Mouse (Mus musculus) heart, embryonic 15.5 days (tissue): Measurements from ENCODE around the gene Dact3. TPM values are rescaled to one million over a fixed set of nuclear protein-coding genes. Genes with fewer than 3 reads are reported as not detected.
A peak's percentile ranks its signal among the peaks of the same experiment; 100 is the strongest.

Experiments
- ATAC-seq: fragments of 200-750 bp; cut with Nextera tagmentation; replicated peaks from 2 replicates; pipeline ENCODE4 v1.8.0; 2017; ENCODE audit warnings: low read depth, moderate TSS enrichment; ENCODE audit not compliant: insufficient number of reproducible peaks, insufficient read depth, low FRiP score
- H3K27ac ChIP-seq: fragments of 300-500 bp; sonication (generic); 2 replicates; pipeline ENCODE4 v1.5.1; 2015; ENCODE audit warnings: mild to moderate bottlenecking, inconsistent platforms
- H3K27me3 ChIP-seq: fragments of 300-500 bp; sonication (generic); 2 replicates; pipeline ENCODE4 v1.6.1; 2015; ENCODE audit warnings: inconsistent platforms
- H3K36me3 ChIP-seq: fragments of 300-500 bp; sonication (generic); 2 replicates; pipeline ENCODE4 v1.6.1; 2015; ENCODE audit warnings: mild to moderate bottlenecking, inconsistent platforms
- H3K4me1 ChIP-seq: fragments of 300-500 bp; sonication (generic); replicated peaks from 2 replicates; pipeline ENCODE4 v1.6.1; 2015; ENCODE audit warnings: inconsistent platforms
- H3K4me2 ChIP-seq: fragments of 300-500 bp; sonication (generic); 2 replicates; pipeline ENCODE4 v1.6.1; 2015; ENCODE audit warnings: inconsistent platforms, mild to moderate bottlenecking, moderate library complexity
- H3K4me3 ChIP-seq: fragments of 300-500 bp; sonication (generic); 2 replicates; pipeline ENCODE4 v1.5.1; 2015; ENCODE audit warnings: mild to moderate bottlenecking, inconsistent platforms
- H3K9ac ChIP-seq: fragments of 300-500 bp; sonication (generic); 2 replicates; pipeline ENCODE4 v1.6.1; 2015; ENCODE audit warnings: mild to moderate bottlenecking, inconsistent platforms
- H3K9me3 ChIP-seq: fragments of 300-500 bp; sonication (generic); replicated peaks from 2 replicates; pipeline ENCODE4 v1.6.1; 2016; ENCODE audit warnings: inconsistent platforms
- WGBS: fragments of 180-500 bp; shearing (Covaris S2); methylation state at CpG from one replicate; pipeline ENCODE4 v1.1.7; 2015; ENCODE audit warnings: mixed read lengths; 5-methylcytosine and 5-hydroxymethylcytosine counted together
- polyA plus RNA-seq: library from polyadenylated mRNA; unstranded; fragments of >200 nt; fragmentation: Nextera tagmentation; extraction: Ambion mirVana; gene quantifications from 2 replicates; pipeline ENCODE4 v1.2.1, GENCODE M21; 2015

The Dact3 gene
- 5.8 and 7.0 TPM in 2 replicates for polyA plus RNA-seq

- Histone ChIP-seq H3K9ac (peak within 1 kb of the TSS; percentile 79), H3K36me3 (peaks cover 4% of the 10 kb centered on the region; the same call in 1 of the 2 replicates)
- WGBS, result no CpG with 5 or more reads among the region's 1 CpGs
These were observed at the start of gene Dact3 for GRCm38 (mm10) chr7:16875310-16875325. Gene Dact3 (plus strand): TSS chr7:16875317.

GRCm38 (mm10) chr7:16825785-16826184, 49.3 kb upstream of the Dact3 start:
- ATAC-seq, result no peak
- Histone ChIP-seq H3K27ac (no peak overlapping the region), H3K4me2 (no peak overlapping the region), H3K4me3 (no peak overlapping the region), H3K9ac (no peak overlapping the region), H3K27me3 (no peaks in the 10 kb centered on the region), H3K36me3 (peaks cover 47% of the 10 kb centered on the region), H3K4me1 (peaks cover 53% of the 10 kb centered on the region), H3K9me3 (no peaks in the 10 kb centered on the region)
- 79% methylated on average over 10 of the region's 10 CpGs for WGBS

More at GRCm38 (mm10) chr7:16875310-16875325, at the start of gene Dact3:
- H3K27ac ChIP-seq, result peak within 1 kb of the TSS; percentile 84
- no peaks in the 10 kb centered on the region for H3K27me3 ChIP-seq
- ATAC-seq, result no peak
- H3K9me3 ChIP-seq, result no peaks in the 10 kb centered on the region
- H3K4me3 ChIP-seq, result peak within 1 kb of the TSS; percentile 70
- H3K4me2 ChIP-seq, result peak within 1 kb of the TSS; percentile 82
- H3K4me1 ChIP-seq, result peaks cover 34% of the 10 kb centered on the region

- H3K9me3 ChIP-seq, result no peaks in the 10 kb centered on the region
- H3K4me3 ChIP-seq, result no peak overlapping the region
- H3K9ac ChIP-seq, result no peak overlapping the region
- peaks cover 55% of the 10 kb centered on the region for H3K36me3 ChIP-seq
- H3K4me2 ChIP-seq, result no peak overlapping the region
- no peaks in the 10 kb centered on the region for H3K27me3 ChIP-seq
- 47% methylated on average over 5 of the region's 5 CpGs for WGBS
- H3K27ac ChIP-seq, result no peak overlapping the region
- ATAC-seq, result no peak
- H3K4me1 ChIP-seq, result peaks cover 45% of the 10 kb centered on the region
These were observed 48.5 kb upstream of the Dact3 start for GRCm38 (mm10) chr7:16826571-16826970.

DNA sequence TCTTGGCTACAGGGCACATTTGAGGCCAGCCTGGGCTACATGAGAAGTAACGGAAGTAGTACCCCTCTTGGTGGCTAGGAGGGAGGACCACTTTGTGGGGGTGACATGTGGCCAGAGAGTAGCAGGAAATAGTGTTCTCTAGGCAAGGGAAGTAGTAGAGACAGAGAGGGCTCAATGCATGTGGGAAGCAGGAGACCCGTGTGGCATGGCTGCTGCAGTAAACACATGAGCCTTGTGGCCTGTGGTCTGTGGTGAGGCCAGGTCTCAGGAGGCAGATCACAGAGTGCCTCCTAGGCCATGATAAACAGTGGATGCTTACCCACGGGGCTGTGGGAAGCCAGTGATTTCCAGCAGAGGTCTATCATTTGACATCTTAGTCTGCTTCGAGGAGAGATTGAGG, 47.8 kb upstream of the Dact3 start:
- WGBS, result 81% methylated on average over 4 of the region's 4 CpGs
- ATAC-seq, result no peak
- Histone ChIP-seq H3K4me1 (peaks cover 38% of the 10 kb centered on the region), H3K4me2 (no peak overlapping the region), H3K4me3 (no peak overlapping the region), H3K27me3 (no peaks in the 10 kb centered on the region), H3K27ac (no peak overlapping the region), H3K36me3 (peaks cover 62% of the 10 kb centered on the region), H3K9ac (no peak overlapping the region), H3K9me3 (no peaks in the 10 kb centered on the region)

DNA sequence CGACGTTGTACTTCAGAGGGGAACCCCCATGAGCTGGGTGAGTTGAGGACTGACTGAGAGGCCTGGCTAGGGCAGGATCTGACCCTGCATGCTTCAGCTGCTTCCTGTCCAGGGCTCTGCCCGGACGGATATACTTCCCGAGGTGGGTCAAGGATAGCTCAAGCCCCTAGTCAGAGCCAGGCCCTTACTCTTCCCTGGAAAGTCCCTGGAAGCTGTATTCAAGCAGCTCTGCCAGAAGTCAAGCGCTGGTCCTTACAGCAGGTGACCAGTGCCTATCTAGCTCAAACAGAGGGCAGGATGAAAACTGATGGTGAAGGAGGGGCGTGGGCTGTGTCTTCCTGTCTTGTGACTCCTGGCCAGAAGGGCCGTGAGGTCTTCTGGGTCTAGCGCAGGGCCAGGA, 44.7 kb upstream of the Dact3 start:
- no peaks in the 10 kb centered on the region for H3K9me3 ChIP-seq
- peaks cover 20% of the 10 kb centered on the region for H3K4me1 ChIP-seq
- H3K9ac ChIP-seq, result no peak overlapping the region
- WGBS, result 73% methylated on average over 9 of the region's 9 CpGs
- H3K27me3 ChIP-seq, result no peaks in the 10 kb centered on the region
- H3K4me2 ChIP-seq, result no peak overlapping the region
- no peak overlapping the region for H3K27ac ChIP-seq
- H3K4me3 ChIP-seq, result no peak overlapping the region
- no peak for ATAC-seq
- peaks cover 83% of the 10 kb centered on the region for H3K36me3 ChIP-seq

DNA sequence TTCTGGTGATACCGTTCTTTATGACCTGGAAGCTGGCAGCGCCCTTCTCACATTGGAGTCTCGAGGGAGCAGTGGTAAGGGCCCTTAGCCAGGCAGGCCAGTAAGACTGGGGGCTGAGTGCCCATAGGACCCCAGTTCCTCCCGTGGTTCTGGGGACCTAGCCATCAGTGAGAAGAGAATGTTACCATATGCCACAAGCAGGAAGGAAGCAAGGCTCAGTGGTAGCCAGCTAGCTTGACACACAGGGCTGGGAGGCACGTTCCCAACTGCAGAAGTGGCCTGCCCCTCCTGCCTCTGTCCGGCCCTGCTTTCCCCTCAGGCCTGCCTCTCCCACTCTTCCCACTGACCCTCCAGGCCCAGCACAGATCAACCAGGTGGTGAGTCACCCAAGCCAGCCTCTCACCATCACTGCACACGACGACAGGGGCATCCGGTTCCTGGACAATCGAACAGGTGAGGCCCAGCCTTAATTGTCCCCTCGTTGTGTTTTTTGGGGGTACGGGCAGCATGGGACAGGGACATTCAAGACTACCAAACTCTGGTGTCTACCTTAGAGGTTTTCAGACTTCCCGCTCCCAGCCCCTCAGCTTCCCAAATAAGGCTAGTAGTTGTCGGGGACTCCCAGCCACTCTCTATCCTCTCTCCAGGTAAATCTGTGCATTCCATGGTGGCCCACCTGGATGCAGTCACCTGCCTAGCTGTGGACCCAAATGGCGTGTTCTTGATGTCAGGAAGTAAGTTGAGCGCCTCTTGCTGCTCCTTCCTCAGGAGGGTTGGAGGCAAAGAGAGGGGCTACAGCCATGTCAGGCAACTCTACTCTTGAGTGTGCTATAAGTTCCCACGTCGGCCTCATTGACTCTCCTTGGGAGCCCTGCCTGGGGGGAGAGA, 37.0 kb upstream of the Dact3 start:
- no peak overlapping the region for H3K9ac ChIP-seq
- H3K4me2 ChIP-seq, result no peak overlapping the region
- peaks cover 10% of the 10 kb centered on the region; the same call in 1 of the 2 replicates for H3K4me1 ChIP-seq
- WGBS, result 91% methylated on average over 18 of the region's 18 CpGs
- no peak overlapping the region for H3K27ac ChIP-seq
- no peaks in the 10 kb centered on the region for H3K9me3 ChIP-seq
- ATAC-seq, result no peak
- H3K36me3 ChIP-seq, result peaks cover 66% of the 10 kb centered on the region
- no peaks in the 10 kb centered on the region for H3K27me3 ChIP-seq
- no peak overlapping the region for H3K4me3 ChIP-seq

DNA sequence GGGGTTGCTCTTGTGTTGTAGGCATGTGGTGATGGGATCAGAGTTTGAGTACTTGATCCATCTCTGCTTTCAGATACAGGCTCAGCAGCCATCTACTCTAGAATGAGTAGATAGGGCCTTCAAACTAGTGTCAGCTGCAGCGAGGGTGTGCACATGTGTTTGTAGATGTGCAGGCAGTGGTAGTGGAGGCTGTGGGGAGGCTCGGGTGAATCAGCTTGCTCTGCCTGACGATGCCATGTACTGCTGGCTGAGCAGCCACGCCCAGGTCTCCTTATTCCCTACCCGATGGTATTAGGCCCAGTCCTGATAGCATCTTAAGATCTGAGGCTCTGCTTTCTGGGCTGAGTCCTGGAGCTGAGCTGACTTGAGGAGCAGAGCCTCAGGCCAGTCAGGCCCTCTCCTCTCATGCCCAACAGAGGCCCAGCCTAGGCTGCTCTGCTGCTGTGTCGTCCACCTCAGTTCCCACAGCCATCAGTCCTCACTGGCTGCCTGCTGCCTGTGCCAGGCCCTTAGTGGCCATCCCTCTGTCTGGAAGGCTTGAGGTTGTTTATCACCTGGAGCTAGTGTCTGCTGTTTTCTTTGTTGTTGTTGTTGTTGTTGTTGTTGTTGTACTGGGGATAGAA, 36.2 kb upstream of the Dact3 start:
- no peak for ATAC-seq
- no peaks in the 10 kb centered on the region for H3K9me3 ChIP-seq
- no peak overlapping the region for H3K9ac ChIP-seq
- no peak overlapping the region for H3K27ac ChIP-seq
- no peak overlapping the region for H3K4me2 ChIP-seq
- no peaks in the 10 kb centered on the region for H3K27me3 ChIP-seq
- no peak overlapping the region for H3K4me3 ChIP-seq
- WGBS, result 80% methylated on average over 6 of the region's 6 CpGs
- H3K36me3 ChIP-seq, result peaks cover 58% of the 10 kb centered on the region
- H3K4me1 ChIP-seq, result peaks cover 15% of the 10 kb centered on the region

- no peak overlapping the region for H3K4me3 ChIP-seq
- H3K4me2 ChIP-seq, result no peak overlapping the region
- H3K36me3 ChIP-seq, result peaks cover 53% of the 10 kb centered on the region
- no peaks in the 10 kb centered on the region for H3K27me3 ChIP-seq
- no peak for ATAC-seq
- H3K9ac ChIP-seq, result no peak overlapping the region
- H3K4me1 ChIP-seq, result peaks cover 21% of the 10 kb centered on the region
- 88% methylated on average over 12 of the region's 12 CpGs for WGBS
- no peaks in the 10 kb centered on the region for H3K9me3 ChIP-seq
- no peak overlapping the region for H3K27ac ChIP-seq
These were observed 35.5 kb upstream of the Dact3 start for GRCm38 (mm10) chr7:16839427-16840108.

GRCm38 (mm10) chr7:16840109-16840491, 35.0 kb upstream of the Dact3 start:
- no peak for ATAC-seq
- peaks cover 26% of the 10 kb centered on the region for H3K4me1 ChIP-seq
- H3K4me3 ChIP-seq, result no peak overlapping the region
- no peaks in the 10 kb centered on the region for H3K9me3 ChIP-seq
- H3K4me2 ChIP-seq, result no peak overlapping the region
- H3K36me3 ChIP-seq, result peaks cover 47% of the 10 kb centered on the region
- no peaks in the 10 kb centered on the region for H3K27me3 ChIP-seq
- no peak overlapping the region for H3K27ac ChIP-seq
- WGBS, result 93% methylated on average over 2 of the region's 2 CpGs
- H3K9ac ChIP-seq, result no peak overlapping the region

DNA sequence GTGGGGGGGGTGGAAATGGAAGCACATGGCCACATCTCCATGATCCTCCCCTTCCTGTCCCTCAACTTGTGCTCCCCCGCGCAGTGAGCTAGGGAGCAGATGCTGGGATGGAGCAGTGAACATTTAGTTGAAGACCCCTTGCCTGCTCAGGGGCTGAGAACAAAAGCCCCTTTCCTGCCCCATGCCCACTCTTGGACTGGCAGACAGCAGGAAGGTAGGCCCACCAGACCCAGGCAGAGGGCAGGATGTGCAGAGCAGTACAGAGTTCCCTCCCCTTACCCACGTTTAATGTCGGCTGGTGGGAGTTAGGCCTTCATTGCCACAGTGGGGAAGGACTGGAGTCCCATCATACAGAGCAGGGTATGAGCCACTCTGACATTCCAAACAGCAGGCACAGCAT, 34.0 kb upstream of the Dact3 start:
- peaks cover 34% of the 10 kb centered on the region for H3K4me1 ChIP-seq
- peak overlapping the region; percentile 88 for H3K27ac ChIP-seq
- 61% methylated on average over 4 of the region's 4 CpGs for WGBS

GRCm38 (mm10) chr7:16841561-16842560, 33.3 kb upstream of the Dact3 start:
- Histone ChIP-seq H3K27me3 (no peaks in the 10 kb centered on the region), H3K4me2 (peak overlapping the region; percentile 97), H3K27ac (peak overlapping the region; percentile 88), H3K9me3 (no peaks in the 10 kb centered on the region), H3K36me3 (peaks cover 42% of the 10 kb centered on the region), H3K9ac (no peak overlapping the region), H3K4me3 (peak overlapping the region; percentile 86), H3K4me1 (peaks cover 34% of the 10 kb centered on the region)
- no peak; the same call in 1 of the 2 replicates for ATAC-seq
- 40% methylated on average over 11 of the region's 11 CpGs for WGBS

More for the DNA sequence above, 34.0 kb upstream of the Dact3 start:
- Histone ChIP-seq H3K9ac (no peak overlapping the region), H3K4me3 (no peak overlapping the region), H3K9me3 (no peaks in the 10 kb centered on the region), H3K36me3 (peaks cover 46% of the 10 kb centered on the region), H3K4me2 (no peak overlapping the region), H3K27me3 (no peaks in the 10 kb centered on the region)
- ATAC-seq, result no peak
